Mouse (Mus musculus) limb, embryonic 11.5 days (tissue): ENCODE measurements at regions not wholly inside any gene's neighbourhood (a gene's known extent, or its start where the extent isn't known, plus 50 kb on each side); places are given as distances from the start of the nearest gene placed in this dataset.

Experiments used
- ATAC-seq: fragments of 200-750 bp; cut with Nextera tagmentation; 2 replicates; pipeline ENCODE4 v1.8.0; 2017; ENCODE audit warnings: low read depth; ENCODE audit not compliant: insufficient number of reproducible peaks, low FRiP score, low TSS enrichment
- DNase-seq: peaks from one replicate; pipeline ENCODE4 v3.0.0-alpha.2; 2015; ENCODE audit warnings: low spot score
- H3K27ac ChIP-seq: fragments of 300-500 bp; sonication (generic); replicated peaks from 2 replicates; pipeline ENCODE4 v1.5.1; 2014; ENCODE audit warnings: low read depth, mild to moderate bottlenecking, low read length
- H3K27me3 ChIP-seq: fragments of 300-500 bp; sonication (generic); 2 replicates; pipeline ENCODE4 v1.6.1; 2014; ENCODE audit warnings: mild to moderate bottlenecking, low read length, mixed read lengths; ENCODE audit not compliant: control insufficient read depth, insufficient read depth
- H3K36me3 ChIP-seq: fragments of 300-500 bp; sonication (generic); 2 replicates; pipeline ENCODE4 v1.6.1; 2014; ENCODE audit warnings: mild to moderate bottlenecking, low read length, moderate library complexity, mixed read lengths; ENCODE audit not compliant: control insufficient read depth, insufficient read depth
- H3K4me1 ChIP-seq: fragments of 300-500 bp; sonication (generic); 2 replicates; pipeline ENCODE4 v1.6.1; 2014; ENCODE audit warnings: low read length, mixed read lengths; ENCODE audit not compliant: control insufficient read depth, insufficient read depth
- H3K4me2 ChIP-seq: fragments of 300-500 bp; sonication (generic); 2 replicates; pipeline ENCODE4 v1.6.1; 2014; ENCODE audit warnings: low read depth, mild to moderate bottlenecking, moderate library complexity; ENCODE audit not compliant: severe bottlenecking
- H3K4me3 ChIP-seq: fragments of 300-500 bp; sonication (generic); 2 replicates; pipeline ENCODE4 v1.5.1; 2014; ENCODE audit warnings: low read depth, low read length
- H3K9ac ChIP-seq: fragments of 300-500 bp; sonication (generic); 2 replicates; pipeline ENCODE4 v1.6.1; 2014; ENCODE audit warnings: mild to moderate bottlenecking, low read length
- H3K9me3 ChIP-seq: fragments of 300-500 bp; sonication (generic); 2 replicates; pipeline ENCODE4 v1.6.1; 2016; ENCODE audit warnings: low read length; ENCODE audit not compliant: control insufficient read depth
- WGBS: fragments of 180-500 bp; shearing (Covaris S2); extraction: QIAGEN DNeasy Blood & Tissue Kit; methylation state at CpG from one replicate; pipeline ENCODE4 v1.1.7; 2014; 5-methylcytosine and 5-hydroxymethylcytosine counted together

DNA sequence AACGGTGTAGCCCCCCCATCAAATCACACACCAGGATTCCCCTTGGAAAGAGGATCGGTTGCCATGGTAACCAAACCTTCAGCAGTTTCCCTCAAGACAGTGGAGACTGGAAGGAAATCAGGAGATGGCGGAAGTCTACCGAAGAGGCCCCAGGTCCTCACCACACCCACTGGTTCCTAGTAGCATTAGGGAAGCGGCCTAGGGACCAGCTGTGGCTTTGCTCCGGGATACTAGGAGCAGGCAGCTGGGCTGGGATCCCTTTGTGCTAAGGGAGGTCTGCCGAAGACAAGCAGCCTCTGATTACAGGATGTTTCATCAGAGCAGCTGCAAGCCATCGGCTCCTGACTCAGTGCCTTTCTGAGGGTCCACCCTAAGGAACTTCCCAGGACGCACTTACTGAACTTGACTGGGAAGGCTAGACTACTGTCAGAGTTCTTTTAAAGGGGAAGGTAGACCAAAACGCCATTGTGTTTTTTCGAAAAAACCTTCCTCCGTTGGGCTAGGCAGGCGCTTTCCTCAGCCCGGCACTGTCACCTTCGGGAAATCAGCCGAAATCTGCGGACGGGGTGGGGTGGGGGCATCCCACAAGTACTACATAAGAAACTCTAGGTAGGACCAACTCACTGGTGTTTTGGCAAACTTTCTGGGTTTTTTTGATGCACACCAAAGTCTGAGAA is 139.9 kb downstream of the Mtx2 start:
- peaks cover 6% of the 10 kb centered on the region; the same call in 1 of the 2 replicates for H3K27me3 ChIP-seq
- WGBS: 23% methylated on average over 18 of the region's 18 CpGs
- H3K27ac ChIP-seq: no peak overlapping the region
- H3K36me3 ChIP-seq: no peaks in the 10 kb centered on the region
- H3K4me2 ChIP-seq: peak overlapping the region; percentile 16; the same call in 1 of the 2 replicates
- H3K9me3 ChIP-seq: no peaks in the 10 kb centered on the region
- no peak overlapping the region for H3K4me3 ChIP-seq
- peak; percentile 58 for DNase-seq
- H3K9ac ChIP-seq: no peak overlapping the region
- H3K4me1 ChIP-seq: peaks cover 3% of the 10 kb centered on the region; the same call in 1 of the 2 replicates
- no peak for ATAC-seq

DNA sequence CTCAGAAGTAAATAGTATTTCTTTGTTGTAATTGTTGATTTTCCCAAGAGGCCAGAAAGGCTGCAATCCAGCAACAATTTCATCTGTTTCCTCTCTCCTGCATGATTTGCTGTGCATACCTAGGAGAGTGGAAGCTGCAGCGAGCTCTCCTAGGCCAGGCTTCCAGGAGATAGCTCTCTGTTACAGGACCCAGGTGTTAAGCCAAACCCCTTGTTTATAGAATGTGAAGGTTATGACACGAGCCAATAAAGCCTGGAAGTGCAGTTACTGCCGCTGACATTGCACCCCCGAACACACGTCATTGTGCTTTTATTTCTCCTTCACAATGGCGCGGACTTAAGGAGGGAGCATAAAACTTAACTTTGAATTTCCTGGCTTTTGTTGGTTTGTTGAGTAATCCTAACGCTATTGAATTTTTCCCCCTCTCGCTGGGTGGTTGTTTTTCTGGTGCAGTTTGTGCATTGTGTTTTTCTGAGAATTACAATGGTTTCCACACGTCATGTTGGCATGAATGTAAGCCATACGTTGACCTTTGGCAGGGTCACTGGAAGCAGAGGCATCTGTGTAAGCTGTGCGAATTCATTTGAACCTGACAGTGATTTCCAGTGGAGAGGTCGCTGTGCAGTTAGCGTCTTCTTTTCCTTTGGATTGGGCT is 145.1 kb downstream of the Mtx2 start:
- no peak for ATAC-seq
- WGBS: 17% methylated on average over 14 of the region's 14 CpGs

DNA sequence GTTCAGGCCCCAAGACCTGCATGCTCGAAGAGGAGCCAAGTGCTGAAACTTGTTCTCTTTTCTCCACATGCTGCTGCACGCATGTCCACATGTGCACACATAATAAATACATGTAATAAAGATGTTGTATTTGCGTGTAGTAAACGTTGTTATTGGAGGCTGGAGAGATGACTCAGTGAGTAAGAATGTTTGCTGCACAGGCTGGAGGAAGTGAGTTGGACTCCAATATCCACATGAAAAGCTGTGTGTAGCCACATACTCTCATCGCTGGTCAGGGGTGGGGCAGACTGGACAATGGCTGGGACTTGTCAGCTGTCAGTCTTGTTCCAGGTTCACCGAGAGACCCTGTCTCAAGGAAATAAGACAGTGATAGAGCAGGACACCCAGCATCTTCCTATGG is 147.8 kb downstream of the Mtx2 start:
- H3K9ac ChIP-seq: no peak overlapping the region
- H3K9me3 ChIP-seq: no peaks in the 10 kb centered on the region
- no peak overlapping the region for H3K27ac ChIP-seq
- 81% methylated on average over 6 of the region's 6 CpGs for WGBS
- no peak overlapping the region for H3K4me2 ChIP-seq
- peaks cover 3% of the 10 kb centered on the region; the same call in 1 of the 2 replicates for H3K4me1 ChIP-seq
- no peak overlapping the region for H3K4me3 ChIP-seq
- H3K36me3 ChIP-seq: no peaks in the 10 kb centered on the region
- H3K27me3 ChIP-seq: no peaks in the 10 kb centered on the region
- DNase-seq (no peak), ATAC-seq (no peak)

More for the DNA sequence above, 145.1 kb downstream of the Mtx2 start:
- Histone ChIP-seq H3K9ac (no peak overlapping the region), H3K4me3 (no peak overlapping the region), H3K27ac (no peak overlapping the region), H3K27me3 (peaks cover 6% of the 10 kb centered on the region; the same call in 1 of the 2 replicates), H3K4me2 (0 out of 2 replicates have a peak overlapping the region, but pooled peaks have one; percentile 18), H3K9me3 (no peaks in the 10 kb centered on the region), H3K36me3 (no peaks in the 10 kb centered on the region), H3K4me1 (peaks cover 3% of the 10 kb centered on the region)
- DNase-seq: peak; percentile 44

DNA sequence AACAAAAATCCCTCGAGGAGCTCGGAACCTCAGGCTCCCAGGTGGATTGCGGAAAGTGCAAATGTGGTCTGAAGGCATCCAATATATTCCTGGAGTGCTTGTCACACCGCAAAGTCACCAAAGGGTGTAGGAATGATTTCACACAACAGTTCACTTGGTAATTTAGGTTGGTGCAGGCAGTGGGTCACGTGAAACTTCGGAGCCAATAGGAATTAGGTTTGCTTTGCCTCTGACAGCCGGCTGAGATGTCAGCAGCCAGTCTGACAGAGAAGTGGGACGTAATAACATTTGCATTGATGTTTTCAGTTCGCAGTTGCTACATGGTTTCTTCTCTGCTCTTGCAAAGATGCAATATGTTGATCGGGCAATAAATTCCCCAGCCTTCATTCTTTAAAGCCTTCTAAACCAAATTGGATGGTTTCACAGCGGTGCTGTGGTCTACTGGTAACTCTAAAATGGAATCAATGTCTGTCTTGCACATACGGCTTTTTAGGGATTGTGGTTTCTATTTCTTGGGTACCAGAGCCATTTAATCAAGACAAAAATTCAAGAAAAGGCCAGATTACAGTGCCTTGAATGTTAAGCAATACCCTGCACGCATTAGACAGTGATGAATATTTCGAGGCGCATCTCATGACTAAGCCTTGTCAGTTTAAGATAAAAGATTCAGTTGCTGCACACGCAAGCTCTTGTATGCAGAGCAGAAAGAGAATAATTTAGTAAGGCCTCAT is 149.2 kb downstream of the Mtx2 start:
- Histone ChIP-seq H3K4me1 (peaks cover 3% of the 10 kb centered on the region; the same call in 1 of the 2 replicates), H3K9me3 (no peaks in the 10 kb centered on the region), H3K4me3 (no peak overlapping the region), H3K4me2 (no peak overlapping the region), H3K9ac (no peak overlapping the region), H3K27ac (no peak overlapping the region), H3K36me3 (no peaks in the 10 kb centered on the region), H3K27me3 (no peaks in the 10 kb centered on the region)
- 60% methylated on average over 16 of the region's 16 CpGs for WGBS
- DNase-seq (no peak), ATAC-seq (no peak)

DNA sequence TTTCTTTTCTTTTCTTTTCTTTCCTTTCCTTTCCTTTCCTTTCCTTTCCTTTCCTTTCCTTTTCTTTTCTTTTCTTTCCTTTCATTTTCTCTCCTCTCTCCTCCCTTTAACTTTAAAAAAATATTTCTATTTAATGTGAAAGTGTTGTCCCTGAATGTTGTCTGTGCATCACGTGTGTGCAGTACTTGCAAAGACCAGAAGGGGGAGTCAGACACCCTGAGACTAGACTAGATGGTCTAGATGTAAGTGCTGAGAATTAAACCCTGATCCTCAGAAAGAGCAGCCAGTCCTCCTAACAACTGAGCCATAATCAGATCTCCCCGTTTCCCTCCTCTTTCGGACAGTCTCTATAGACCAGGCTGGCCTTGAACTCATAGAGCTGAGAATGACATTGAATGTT is 151.7 kb downstream of the Mtx2 start:
- Histone ChIP-seq H3K4me2 (no peak overlapping the region), H3K27ac (no peak overlapping the region), H3K27me3 (no peaks in the 10 kb centered on the region), H3K9me3 (no peaks in the 10 kb centered on the region), H3K9ac (no peak overlapping the region), H3K36me3 (no peaks in the 10 kb centered on the region), H3K4me3 (no peak overlapping the region), H3K4me1 (no peaks in the 10 kb centered on the region; the same call in 1 of the 2 replicates)
- WGBS: 98% methylated on average over 3 of the region's 3 CpGs
- DNase-seq (no peak), ATAC-seq (no peak)

DNA sequence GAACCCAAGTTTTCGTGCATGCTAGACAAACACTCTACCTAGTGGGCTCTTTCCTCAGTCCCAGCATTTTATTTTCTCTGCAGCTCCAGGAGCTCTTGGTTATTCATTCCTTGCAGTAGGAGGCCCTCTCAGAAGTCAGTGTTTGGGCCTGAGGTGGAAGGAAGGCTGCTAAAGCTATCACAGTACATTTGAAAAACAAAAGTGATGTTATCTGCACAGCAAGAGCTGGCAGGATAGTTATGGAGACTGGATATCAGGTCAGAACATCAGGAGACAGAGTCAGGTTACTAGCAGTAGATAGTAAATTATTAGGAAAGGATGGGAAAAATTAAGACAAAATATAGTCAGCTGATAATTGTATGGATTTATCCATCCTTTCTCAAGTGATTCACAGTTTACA is 152.2 kb downstream of the Mtx2 start:
- Histone ChIP-seq H3K27me3 (no peaks in the 10 kb centered on the region), H3K9ac (no peak overlapping the region), H3K36me3 (no peaks in the 10 kb centered on the region), H3K9me3 (no peaks in the 10 kb centered on the region), H3K27ac (no peak overlapping the region), H3K4me1 (no peaks in the 10 kb centered on the region; the same call in 1 of the 2 replicates), H3K4me2 (no peak overlapping the region), H3K4me3 (no peak overlapping the region)
- ATAC-seq (no peak), DNase-seq (no peak)
- WGBS: 91% methylated on average over 1 of the region's 1 CpGs

DNA sequence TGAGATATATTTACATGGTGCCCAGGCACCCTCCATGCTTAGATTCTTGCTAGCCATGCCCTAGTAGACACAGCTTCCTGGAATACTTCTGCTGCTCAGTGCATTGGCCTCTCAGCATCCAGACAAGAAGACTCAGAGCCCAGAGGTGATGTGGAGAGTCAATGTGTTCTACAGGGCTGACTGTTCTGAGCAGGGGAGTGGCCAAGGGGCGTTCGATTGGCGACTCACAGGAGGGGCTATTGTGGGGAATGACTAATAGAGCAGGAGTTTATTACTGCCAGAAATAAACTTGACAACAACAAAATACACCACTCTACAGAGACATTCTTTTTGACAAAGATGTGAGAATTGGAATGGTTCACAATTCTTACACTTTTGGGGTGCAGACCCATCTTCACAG is 156.3 kb downstream of the Mtx2 start:
- H3K4me1 ChIP-seq: no peaks in the 10 kb centered on the region
- no peak for DNase-seq
- H3K4me3 ChIP-seq: no peak overlapping the region
- no peaks in the 10 kb centered on the region for H3K36me3 ChIP-seq
- H3K27ac ChIP-seq: no peak overlapping the region
- no peaks in the 10 kb centered on the region for H3K27me3 ChIP-seq
- H3K4me2 ChIP-seq: no peak overlapping the region
- no peaks in the 10 kb centered on the region for H3K9me3 ChIP-seq
- ATAC-seq: no peak
- WGBS: 94% methylated on average over 3 of the region's 3 CpGs
- H3K9ac ChIP-seq: no peak overlapping the region

DNA sequence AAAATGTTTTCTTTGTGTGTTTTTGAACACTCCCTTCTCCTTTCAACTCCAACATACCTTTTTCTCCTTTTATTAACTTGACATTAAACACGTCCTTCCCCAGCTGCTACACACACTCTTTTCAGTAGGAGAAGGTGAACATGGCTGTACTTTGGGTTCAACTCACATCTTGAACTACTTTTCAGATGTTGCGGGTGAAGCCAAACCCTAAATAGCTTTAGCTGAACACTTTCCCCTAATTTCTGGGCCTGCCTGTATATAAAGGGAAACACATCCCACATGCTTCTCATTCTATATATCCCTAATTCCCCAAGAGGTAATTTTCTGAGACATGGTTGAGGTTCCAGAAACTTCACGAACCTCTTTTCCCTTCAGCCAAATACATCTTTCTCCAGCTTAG is 168.2 kb downstream of the Mtx2 start:
- DNase-seq (no peak), ATAC-seq (no peak)
- H3K4me2 ChIP-seq: no peak overlapping the region
- H3K27ac ChIP-seq: no peak overlapping the region
- 46% methylated on average over 3 of the region's 3 CpGs for WGBS
- H3K36me3 ChIP-seq: no peaks in the 10 kb centered on the region
- H3K4me1 ChIP-seq: peaks cover under 1% of the 10 kb centered on the region; the same call in 1 of the 2 replicates
- H3K9ac ChIP-seq: no peak overlapping the region
- no peaks in the 10 kb centered on the region for H3K9me3 ChIP-seq
- no peak overlapping the region for H3K4me3 ChIP-seq
- H3K27me3 ChIP-seq: no peaks in the 10 kb centered on the region
